Mouse (Mus musculus) forebrain, embryonic 13.5 days (tissue): ENCODE data around the gene Lrmda. TPM values are rescaled to one million over a fixed set of nuclear protein-coding genes. Genes with fewer than 3 reads are reported as not detected.

Experiments
- ATAC-seq: fragments of 200-750 bp; cut with Nextera tagmentation; 2 replicates; pipeline ENCODE4 v1.8.0; 2017
- H3K27ac ChIP-seq: fragments of 300-500 bp; sonication (generic); 2 replicates; pipeline ENCODE4 v1.5.1; 2015; ENCODE audit warnings: inconsistent platforms, mild to moderate bottlenecking, moderate library complexity
- H3K27me3 ChIP-seq: fragments of 300-500 bp; sonication (generic); 2 replicates; pipeline ENCODE4 v1.6.1; 2015; ENCODE audit warnings: mild to moderate bottlenecking, inconsistent platforms
- H3K36me3 ChIP-seq: fragments of 300-500 bp; sonication (generic); 2 replicates; pipeline ENCODE4 v1.6.1; 2015; ENCODE audit warnings: mild to moderate bottlenecking, inconsistent platforms; ENCODE audit not compliant: poor library complexity, severe bottlenecking
- H3K4me1 ChIP-seq: fragments of 300-500 bp; sonication (generic); 2 replicates; pipeline ENCODE4 v1.6.1; 2015; ENCODE audit warnings: inconsistent platforms
- H3K4me2 ChIP-seq: fragments of 300-500 bp; sonication (generic); 2 replicates; pipeline ENCODE4 v1.6.1; 2015; ENCODE audit warnings: inconsistent platforms, mild to moderate bottlenecking, moderate library complexity
- H3K4me3 ChIP-seq: fragments of 300-500 bp; sonication (generic); 2 replicates; pipeline ENCODE4 v1.5.1; 2015; ENCODE audit warnings: mild to moderate bottlenecking, inconsistent platforms
- H3K9ac ChIP-seq: fragments of 300-500 bp; sonication (generic); 2 replicates; pipeline ENCODE4 v1.6.1; 2015; ENCODE audit warnings: mild to moderate bottlenecking, inconsistent platforms
- H3K9me3 ChIP-seq: fragments of 300-500 bp; sonication (generic); replicated peaks from 2 replicates; pipeline ENCODE4 v1.6.1; 2016; ENCODE audit warnings: inconsistent platforms
- WGBS: fragments of 180-500 bp; shearing (Covaris S2); methylation state at CpG from one replicate; pipeline ENCODE4 v1.1.7; 2015; 5-methylcytosine and 5-hydroxymethylcytosine counted together
- polyA plus RNA-seq: library from polyadenylated mRNA; unstranded; fragments of >200 nt; fragmentation: Nextera tagmentation; extraction: Ambion mirVana; gene quantifications from 2 replicates; pipeline ENCODE4 v1.2.1, GENCODE M21; 2015

Gene Lrmda
- polyA plus RNA-seq, 1 experiment from 2014 or later: not detected

DNA sequence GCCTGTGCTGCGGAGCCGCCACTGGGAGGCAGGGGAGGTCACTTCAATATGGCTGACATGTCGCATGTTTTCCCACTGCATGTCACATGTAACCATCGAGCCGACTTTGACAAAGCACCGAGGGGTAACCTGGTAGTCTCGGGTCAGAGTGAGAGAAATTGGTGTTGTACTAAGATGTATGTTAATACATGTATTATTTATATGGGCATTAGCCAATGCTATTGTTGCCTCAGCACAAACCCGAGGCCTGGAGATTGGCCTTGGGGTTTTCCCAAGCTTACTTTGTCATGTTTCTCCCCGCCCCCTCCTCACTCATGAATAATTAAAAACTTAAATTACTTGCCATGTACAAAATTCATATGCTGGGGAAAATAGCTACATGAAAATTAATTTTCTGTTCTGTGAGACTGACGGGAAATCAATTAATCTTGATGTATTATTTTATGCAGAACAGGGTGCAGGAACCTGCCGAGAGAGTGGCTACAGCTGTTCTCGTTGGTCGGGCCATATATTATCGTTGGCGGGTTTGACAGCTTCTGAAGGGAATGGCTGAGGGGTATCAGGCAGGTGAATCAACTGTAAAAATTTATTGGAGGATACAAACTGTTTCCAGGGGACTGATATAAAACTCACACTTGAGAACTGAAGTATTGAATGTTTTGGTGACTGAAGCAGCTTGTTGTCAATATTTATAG lies 265.5 kb downstream of the Lrmda start:
- no peak overlapping the region for H3K27ac ChIP-seq
- H3K4me2 ChIP-seq: no peak overlapping the region
- H3K27me3 ChIP-seq: peaks cover 75% of the 10 kb centered on the region
- peaks cover 12% of the 10 kb centered on the region for H3K4me1 ChIP-seq
- no peaks in the 10 kb centered on the region for H3K9me3 ChIP-seq
- no peak overlapping the region for H3K9ac ChIP-seq
- H3K36me3 ChIP-seq: no peaks in the 10 kb centered on the region
- H3K4me3 ChIP-seq: no peak overlapping the region
- WGBS: 76% methylated on average over 15 of the region's 15 CpGs
- no peak for ATAC-seq

GRCm38 (mm10) chr14:22285826-22286225 lies 266.3 kb downstream of the Lrmda start:
- peaks cover 71% of the 10 kb centered on the region for H3K27me3 ChIP-seq
- whole genome bisulfite sequencing: 73% methylated on average over 4 of the region's 4 CpGs
- no peaks in the 10 kb centered on the region for H3K36me3 ChIP-seq
- peaks cover 12% of the 10 kb centered on the region for H3K4me1 ChIP-seq
- H3K27ac ChIP-seq: no peak overlapping the region
- H3K9ac ChIP-seq: no peak overlapping the region
- ATAC-seq: no peak
- H3K4me2 ChIP-seq: no peak overlapping the region
- H3K9me3 ChIP-seq: no peaks in the 10 kb centered on the region
- no peak overlapping the region for H3K4me3 ChIP-seq

- WGBS: 66% methylated on average over 10 of the region's 10 CpGs
- no peak for ATAC-seq
- Histone ChIP-seq H3K9ac (no peak overlapping the region), H3K9me3 (no peaks in the 10 kb centered on the region), H3K4me2 (no peak overlapping the region), H3K27ac (no peak overlapping the region), H3K36me3 (no peaks in the 10 kb centered on the region), H3K4me1 (peaks cover under 1% of the 10 kb centered on the region; the same call in 1 of the 2 replicates), H3K4me3 (no peak overlapping the region), H3K27me3 (peaks cover 59% of the 10 kb centered on the region)
Observed at GRCm38 (mm10) chr14:22288179-22288578, 268.7 kb downstream of the Lrmda start.

GRCm38 (mm10) chr14:22289380-22289922 lies 269.9 kb downstream of the Lrmda start:
- Histone ChIP-seq H3K4me1 (no peaks in the 10 kb centered on the region), H3K36me3 (no peaks in the 10 kb centered on the region), H3K27me3 (peaks cover 53% of the 10 kb centered on the region), H3K4me3 (no peak overlapping the region), H3K9ac (no peak overlapping the region), H3K9me3 (no peaks in the 10 kb centered on the region), H3K4me2 (no peak overlapping the region), H3K27ac (no peak overlapping the region)
- 84% methylated on average over 15 of the region's 15 CpGs for WGBS
- no peak for ATAC-seq

- no peak overlapping the region for H3K9ac ChIP-seq
- no peaks in the 10 kb centered on the region for H3K4me1 ChIP-seq
- 87% methylated on average over 4 of the region's 4 CpGs for WGBS
- H3K36me3 ChIP-seq: no peaks in the 10 kb centered on the region
- peaks cover 17% of the 10 kb centered on the region for H3K27me3 ChIP-seq
- no peak for ATAC-seq
- no peak overlapping the region for H3K4me2 ChIP-seq
- no peak overlapping the region for H3K4me3 ChIP-seq
- H3K9me3 ChIP-seq: no peaks in the 10 kb centered on the region
- no peak overlapping the region for H3K27ac ChIP-seq
Observed at GRCm38 (mm10) chr14:22294371-22294770, 274.9 kb downstream of the Lrmda start.

GRCm38 (mm10) chr14:22296655-22297239 lies 277.2 kb downstream of the Lrmda start:
- Histone ChIP-seq H3K27ac (no peak overlapping the region), H3K36me3 (no peaks in the 10 kb centered on the region), H3K4me2 (no peak overlapping the region), H3K27me3 (peaks cover 10% of the 10 kb centered on the region; the same call in 1 of the 2 replicates), H3K4me1 (no peaks in the 10 kb centered on the region), H3K4me3 (no peak overlapping the region), H3K9me3 (no peaks in the 10 kb centered on the region), H3K9ac (no peak overlapping the region)
- ATAC-seq: no peak
- WGBS: 76% methylated on average over 3 of the region's 3 CpGs

DNA sequence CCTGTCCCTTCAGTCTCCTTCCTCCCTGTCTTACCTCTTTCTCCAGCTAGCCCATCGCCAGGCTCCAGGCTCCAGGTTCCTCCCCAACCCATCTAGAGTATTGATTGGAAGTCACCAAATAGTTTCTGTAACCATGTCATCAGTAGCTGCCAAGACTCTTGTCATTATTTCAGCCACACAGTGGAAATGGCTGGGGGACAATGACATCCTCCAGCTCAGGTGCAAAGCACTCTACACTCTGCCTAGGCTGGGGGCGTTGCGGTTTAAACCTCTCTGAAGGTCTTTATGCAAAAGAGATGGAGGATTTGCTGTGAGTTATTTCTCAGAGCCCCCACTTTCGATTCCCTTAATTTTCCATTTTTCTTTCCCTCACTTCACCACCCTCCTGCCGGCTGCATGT lies 287.2 kb downstream of the Lrmda start:
- H3K9me3 ChIP-seq: no peaks in the 10 kb centered on the region
- 0 out of 2 replicates have a peak, but pooled peaks cover 4% of the 10 kb centered on the region for H3K4me1 ChIP-seq
- no peaks in the 10 kb centered on the region for H3K36me3 ChIP-seq
- H3K4me3 ChIP-seq: no peak overlapping the region
- H3K27me3 ChIP-seq: peaks cover 5% of the 10 kb centered on the region; the same call in 1 of the 2 replicates
- H3K9ac ChIP-seq: no peak overlapping the region
- 74% methylated on average over 5 of the region's 5 CpGs for WGBS
- H3K4me2 ChIP-seq: no peak overlapping the region
- H3K27ac ChIP-seq: no peak overlapping the region
- no peak for ATAC-seq

DNA sequence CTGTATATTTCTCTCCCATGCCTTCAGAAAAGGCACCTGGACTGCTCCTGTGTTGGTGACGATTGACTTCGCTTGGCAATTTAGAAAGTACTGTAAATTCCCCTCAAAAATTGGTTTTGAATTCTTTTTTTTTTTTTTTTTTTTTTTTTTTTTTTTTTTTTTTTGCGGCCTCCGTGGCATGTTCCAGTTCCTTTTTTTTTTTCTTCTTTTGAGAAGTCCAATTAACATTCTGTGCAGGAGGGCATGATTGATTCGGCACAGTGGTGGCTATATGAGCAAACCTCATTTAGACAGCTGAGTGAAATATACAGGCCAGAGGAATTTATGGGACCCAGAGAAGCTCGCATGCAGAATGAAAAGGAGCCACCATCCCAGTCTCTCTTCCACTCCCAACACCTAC lies 288.5 kb downstream of the Lrmda start:
- no peak overlapping the region for H3K27ac ChIP-seq
- H3K4me2 ChIP-seq: no peak overlapping the region
- WGBS: 37% methylated on average over 6 of the region's 6 CpGs
- ATAC-seq: no peak
- H3K4me3 ChIP-seq: no peak overlapping the region
- no peaks in the 10 kb centered on the region for H3K36me3 ChIP-seq
- H3K27me3 ChIP-seq: peaks cover 5% of the 10 kb centered on the region; the same call in 1 of the 2 replicates
- H3K9me3 ChIP-seq: no peaks in the 10 kb centered on the region
- 0 out of 2 replicates have a peak, but pooled peaks cover 4% of the 10 kb centered on the region for H3K4me1 ChIP-seq
- H3K9ac ChIP-seq: no peak overlapping the region

DNA sequence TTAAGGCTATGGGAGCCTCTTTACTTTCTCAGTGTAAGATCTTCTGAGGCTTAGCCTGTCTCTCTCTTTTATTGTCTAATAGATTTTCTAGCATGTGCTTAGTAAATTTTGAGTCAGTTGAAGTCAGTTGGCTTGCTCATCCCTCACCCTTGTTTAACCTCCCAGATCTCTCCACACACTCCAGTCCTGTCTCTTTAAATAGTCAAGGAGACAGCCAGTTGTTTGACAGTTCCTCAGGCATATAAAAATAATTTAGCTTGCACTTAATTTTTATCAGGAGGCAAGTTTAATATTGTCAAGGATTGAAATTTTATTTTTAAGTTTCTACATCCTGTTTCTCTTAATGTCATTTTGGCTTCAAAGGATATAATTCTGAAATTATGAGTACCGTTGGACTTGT lies 303.5 kb downstream of the Lrmda start:
- H3K36me3 ChIP-seq: no peaks in the 10 kb centered on the region
- WGBS: 88% methylated on average over 1 of the region's 1 CpGs
- H3K27me3 ChIP-seq: no peaks in the 10 kb centered on the region
- no peak overlapping the region for H3K27ac ChIP-seq
- ATAC-seq: no peak
- no peak overlapping the region for H3K4me3 ChIP-seq
- no peak overlapping the region for H3K9ac ChIP-seq
- no peaks in the 10 kb centered on the region for H3K4me1 ChIP-seq
- no peak overlapping the region for H3K4me2 ChIP-seq
- H3K9me3 ChIP-seq: no peaks in the 10 kb centered on the region

GRCm38 (mm10) chr14:22323530-22324292 lies 304.2 kb downstream of the Lrmda start:
- no peaks in the 10 kb centered on the region for H3K36me3 ChIP-seq
- no peak overlapping the region for H3K4me3 ChIP-seq
- no peak overlapping the region for H3K9ac ChIP-seq
- H3K4me1 ChIP-seq: no peaks in the 10 kb centered on the region
- H3K9me3 ChIP-seq: no peaks in the 10 kb centered on the region
- H3K27me3 ChIP-seq: no peaks in the 10 kb centered on the region; the same call in 1 of the 2 replicates
- ATAC-seq: no peak
- H3K4me2 ChIP-seq: no peak overlapping the region
- H3K27ac ChIP-seq: no peak overlapping the region
- 92% methylated on average over 7 of the region's 7 CpGs for WGBS

DNA sequence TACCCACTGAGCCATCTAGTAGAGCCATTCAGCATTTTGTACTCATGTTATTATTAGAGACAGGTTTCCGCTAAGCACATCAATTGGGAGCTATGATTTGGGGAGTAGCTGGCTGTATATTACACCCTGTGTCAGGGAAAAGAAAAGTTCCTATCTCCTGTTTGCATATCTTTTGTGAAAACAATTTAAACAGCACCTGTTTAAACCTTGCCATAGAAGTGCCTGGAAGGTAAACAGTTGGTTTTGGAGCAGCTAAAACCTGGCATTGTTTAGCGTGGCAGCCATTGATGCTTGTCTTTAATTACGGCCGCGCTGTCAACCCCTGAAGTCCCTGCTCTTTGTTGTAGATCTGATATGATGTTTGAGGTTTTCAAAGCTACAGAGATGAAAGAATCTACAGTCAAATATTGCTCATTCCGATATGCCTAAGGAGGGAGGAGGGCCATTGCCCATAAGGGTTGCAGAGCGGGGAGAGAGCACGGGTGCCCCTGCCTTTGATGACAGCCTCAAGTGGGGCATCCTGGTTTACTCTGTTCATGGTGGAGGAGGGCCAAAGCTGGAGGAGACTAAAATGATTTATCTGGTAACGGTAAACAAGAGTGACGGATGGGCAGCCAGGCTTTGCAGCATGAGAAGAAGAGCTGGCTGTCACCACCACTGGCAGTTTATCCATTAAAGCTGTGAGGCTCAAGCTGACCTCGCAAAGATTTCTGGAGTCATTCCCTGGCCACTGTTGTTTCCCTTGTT lies 306.9 kb downstream of the Lrmda start:
- Histone ChIP-seq H3K4me1 (no peaks in the 10 kb centered on the region), H3K9me3 (no peaks in the 10 kb centered on the region), H3K4me3 (no peak overlapping the region), H3K27ac (no peak overlapping the region), H3K27me3 (peaks cover 8% of the 10 kb centered on the region), H3K36me3 (no peaks in the 10 kb centered on the region), H3K4me2 (no peak overlapping the region), H3K9ac (no peak overlapping the region)
- WGBS: 85% methylated on average over 11 of the region's 11 CpGs
- no peak for ATAC-seq
